Mouse (Mus musculus): Measurements from ENCODE around the gene Adgrf5. TPM values are rescaled to one million over a fixed set of nuclear protein-coding genes. Genes with fewer than 3 reads are reported as not detected.

Adgrf5 gene
- total RNA-seq, 2 experiments from 2014 or later, result 207 to 259 TPM

- intact Hi-C loops (cut with DNase I), result no loop called here
- DNase-seq (ENCODE audit: low spot score), result no peak
These were observed 12.4 kb downstream of the Adgrf5 start for GRCm38 (mm10) chr17:43372604-43373003.

DNA sequence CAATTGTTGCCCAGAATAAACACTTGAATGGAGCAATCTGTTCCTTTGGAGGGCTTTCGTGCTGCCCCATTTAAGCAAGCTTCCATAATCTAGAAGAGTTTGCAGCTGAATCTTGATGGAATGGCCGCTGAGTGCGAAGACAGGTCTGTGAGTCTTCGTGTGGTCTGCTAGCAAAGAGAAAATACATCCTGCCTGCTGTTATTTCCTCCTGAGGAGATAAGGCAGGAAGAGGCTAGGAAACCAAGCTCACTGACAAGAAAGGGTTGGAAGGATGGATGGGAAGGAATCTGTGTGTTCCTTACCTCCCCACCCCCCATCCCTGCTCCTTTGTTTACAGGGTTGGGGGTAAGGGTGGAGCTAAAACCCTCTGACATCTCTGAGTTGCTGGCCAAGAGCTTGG is 13.8 kb downstream of the Adgrf5 start:
- intact Hi-C loops (cut with DNase I), result no loop called here
- no peak for DNase-seq (ENCODE audit: low spot score)

DNA sequence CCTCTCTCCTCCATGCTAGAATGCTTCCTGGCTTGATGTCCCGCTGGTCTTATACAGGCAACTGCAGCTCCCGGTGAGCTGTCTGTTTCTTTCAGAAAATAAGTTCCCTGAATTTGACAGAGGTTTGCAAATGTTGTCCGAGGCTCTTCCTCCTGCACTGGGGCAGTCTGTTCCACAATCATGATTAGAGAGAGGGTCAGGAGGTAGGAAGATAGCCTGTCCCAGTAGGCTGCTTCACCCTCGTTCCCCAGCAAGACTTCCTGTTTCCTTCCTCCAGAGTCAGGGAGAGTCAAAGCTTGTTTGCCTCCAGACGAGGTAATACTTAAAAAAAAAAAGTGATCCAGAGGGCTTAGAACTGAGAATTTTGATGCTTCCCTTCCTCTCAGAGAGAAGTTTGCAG is 16.3 kb downstream of the Adgrf5 start:
- intact Hi-C loops (cut with DNase I), result no loop called here
- no peak for DNase-seq (ENCODE audit: low spot score)

- no peak for DNase-seq (ENCODE audit: low spot score)
- intact Hi-C loops (cut with DNase I), result no loop called here
These were observed 18.5 kb downstream of the Adgrf5 start for GRCm38 (mm10) chr17:43378703-43379102.

DNA sequence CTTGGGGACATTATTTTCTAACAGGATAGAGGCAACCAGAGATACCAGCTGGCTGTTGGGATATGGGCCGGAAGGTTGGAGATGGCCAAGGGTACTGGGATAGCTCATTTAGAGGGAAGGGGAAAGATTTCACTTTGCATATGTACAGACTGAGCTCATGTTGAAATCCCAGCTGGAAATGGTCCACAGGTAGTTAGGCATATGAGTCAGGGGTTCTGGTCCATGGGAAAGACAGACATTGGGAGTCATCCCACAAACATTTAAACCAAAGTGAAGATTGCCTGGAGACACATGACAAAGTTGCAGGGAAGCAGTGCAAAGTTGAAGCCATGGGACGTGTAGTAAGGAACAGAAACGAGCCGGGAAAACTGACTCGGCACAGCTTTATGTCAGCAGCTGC is 26.1 kb downstream of the Adgrf5 start:
- DNase-seq (ENCODE audit: low spot score), result no peak
- intact Hi-C loops (cut with DNase I), result no loop called here

- DNase-seq (ENCODE audit: low spot score), result no peak
- intact Hi-C loops (cut with DNase I), result no loop called here
These were observed 26.9 kb downstream of the Adgrf5 start for GRCm38 (mm10) chr17:43387171-43387570.

- no peak for DNase-seq (ENCODE audit: low spot score)
- intact Hi-C loops (cut with DNase I), result no loop called here
These were observed 29.0 kb downstream of the Adgrf5 start for GRCm38 (mm10) chr17:43389256-43389655.

DNA sequence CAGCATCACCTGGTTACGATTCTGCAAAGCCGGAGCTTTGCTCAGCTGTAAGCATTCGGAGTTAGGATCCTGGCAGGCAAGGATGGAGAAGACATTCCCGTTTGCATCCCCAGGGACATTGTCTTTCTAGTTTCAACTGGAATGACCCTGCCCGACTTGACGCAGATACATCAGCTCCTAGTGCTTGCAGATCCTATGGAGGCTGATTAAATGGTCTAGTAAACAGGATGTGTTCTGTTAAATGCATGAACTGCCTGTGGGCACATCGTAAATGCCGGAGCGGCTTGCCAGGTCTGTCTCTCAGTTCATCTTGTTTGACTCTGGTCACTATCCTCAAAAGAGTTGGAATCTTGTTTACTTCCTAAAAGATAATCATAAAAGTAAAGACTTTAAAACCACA is 31.9 kb downstream of the Adgrf5 start:
- intact Hi-C loops (cut with DNase I), result no loop called here

GRCm38 (mm10) chr17:43393669-43394068 is 33.4 kb downstream of the Adgrf5 start:
- intact Hi-C loops (cut with DNase I), result no loop called here
- DNase-seq (ENCODE audit: low spot score), result no peak

More for the DNA sequence above, 31.9 kb downstream of the Adgrf5 start:
- no peak for DNase-seq (ENCODE audit: low spot score)

DNA sequence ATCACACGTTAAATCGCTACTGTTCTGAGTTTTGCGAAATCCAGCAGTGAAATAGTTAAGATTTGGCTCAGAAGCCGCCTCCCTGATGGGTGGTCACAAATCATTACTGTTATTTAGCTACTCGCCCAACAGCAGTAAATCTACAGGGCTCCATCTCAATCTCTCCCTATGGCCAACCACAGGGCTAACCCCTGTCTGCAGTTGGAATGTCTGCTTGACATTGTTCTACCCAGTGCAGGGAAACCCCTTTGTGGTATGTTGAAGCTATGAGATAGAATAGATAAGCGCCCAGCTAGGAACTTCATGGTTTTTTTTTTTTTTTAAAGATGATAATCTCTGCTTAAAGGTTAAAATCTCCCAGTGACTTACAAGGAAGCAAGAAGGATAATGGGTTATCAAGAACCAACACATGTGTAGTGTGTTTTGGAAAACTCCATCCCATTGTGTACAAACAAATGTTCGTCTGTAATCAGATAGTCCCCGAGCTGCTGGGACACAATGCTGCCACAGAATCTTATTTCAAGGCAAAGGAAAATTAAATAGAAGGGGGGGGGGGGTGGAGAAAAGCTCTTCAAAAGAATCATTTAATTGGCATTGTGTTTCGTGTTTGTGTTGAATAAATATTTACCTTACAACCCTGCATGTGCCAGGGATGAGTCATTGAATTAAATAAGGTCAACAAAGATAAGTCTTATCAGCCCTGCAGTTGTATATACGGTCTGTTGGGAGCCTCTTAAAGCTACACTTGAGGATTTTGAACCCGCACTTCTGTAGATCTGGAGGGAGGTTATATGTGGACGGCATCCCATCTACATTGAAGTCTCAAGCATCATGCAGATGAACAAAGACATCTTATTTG is 35.4 kb downstream of the Adgrf5 start:
- DNase-seq (ENCODE audit: low spot score), result no peak
- intact Hi-C loops (cut with DNase I), result no loop called here

DNA sequence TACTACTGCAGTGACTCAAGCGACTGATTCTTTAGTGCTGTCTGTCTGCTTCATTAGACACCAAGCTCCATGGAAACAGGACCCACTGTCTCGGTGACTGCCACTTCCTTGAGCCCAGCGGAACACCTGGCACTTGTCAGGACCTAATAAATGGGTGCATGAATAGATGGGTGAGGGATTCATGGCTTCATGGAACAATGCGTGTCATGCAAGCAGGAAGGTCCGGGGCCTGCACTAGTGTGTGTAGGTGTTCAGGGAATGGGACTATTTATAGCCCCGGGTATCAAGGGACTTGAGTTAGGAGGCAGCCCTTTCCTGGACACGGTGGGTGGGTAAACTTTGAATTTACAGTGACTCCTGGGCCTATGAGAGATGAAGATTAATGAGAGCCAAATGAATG is 38.4 kb downstream of the Adgrf5 start:
- no peak for DNase-seq (ENCODE audit: low spot score)

GRCm38 (mm10) chr17:43399151-43399550 is 38.9 kb downstream of the Adgrf5 start:
- DNase-seq (ENCODE audit: low spot score), result no peak
- intact Hi-C loops (cut with DNase I), result no loop called here

More for the DNA sequence above, 38.4 kb downstream of the Adgrf5 start:
- intact Hi-C loops (cut with DNase I), result no loop called here

- no peak for DNase-seq (ENCODE audit: low spot score)
These were observed 40.2 kb downstream of the Adgrf5 start for GRCm38 (mm10) chr17:43400483-43400882.

DNA sequence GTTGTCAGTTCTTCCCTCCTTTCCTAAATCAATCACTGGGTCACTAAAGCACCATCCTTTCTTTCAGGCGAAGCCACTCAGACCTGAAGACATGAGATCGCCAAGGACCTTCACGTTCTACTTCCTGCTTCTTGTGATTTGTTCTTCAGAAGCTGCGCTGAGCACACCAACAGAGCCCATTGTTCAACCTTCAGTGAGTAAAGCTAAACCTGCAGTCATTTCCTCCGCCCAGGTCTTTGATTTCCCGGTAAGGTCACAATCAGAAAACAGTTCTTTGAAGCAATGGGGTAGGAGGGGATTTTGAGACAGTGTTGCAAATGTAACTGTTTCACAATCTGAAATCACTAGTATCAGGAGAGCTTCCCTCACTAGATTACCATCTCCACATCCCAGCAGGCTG is 43.6 kb downstream of the Adgrf5 start:
- DNase-seq (ENCODE audit: low spot score), result no peak
- intact Hi-C loops (cut with DNase I), result no loop called here

More at GRCm38 (mm10) chr17:43400483-43400882, 40.2 kb downstream of the Adgrf5 start:
- intact Hi-C loops (cut with DNase I), result no loop called here

DNA sequence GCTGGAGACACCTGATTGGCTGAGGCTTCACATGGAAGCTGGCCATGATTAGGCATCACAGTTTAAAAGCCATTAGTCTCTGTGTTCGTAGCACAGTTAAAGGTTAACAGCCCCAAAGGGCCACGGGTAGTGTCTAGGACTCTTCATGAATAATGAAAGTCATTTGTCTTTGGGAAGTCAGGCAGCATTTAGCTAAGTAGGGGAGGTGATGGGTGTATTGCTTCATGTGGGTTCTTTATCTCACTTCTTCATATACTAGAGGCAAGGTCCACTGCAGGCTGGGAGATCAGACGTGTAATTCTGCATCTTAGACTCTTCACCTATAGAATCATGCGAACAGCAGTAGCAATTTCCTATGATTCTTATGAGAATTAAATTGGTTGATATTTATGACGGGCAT is 44.2 kb downstream of the Adgrf5 start:
- DNase-seq (ENCODE audit: low spot score), result no peak
- intact Hi-C loops (cut with DNase I), result no loop called here

- DNase-seq (ENCODE audit: low spot score), result no peak
- intact Hi-C loops (cut with DNase I), result loop anchor here (2.0 kb wide), 1 partner anchor 16 kb away; no protein-coding TSS in a partner anchor
These were observed 46.1 kb downstream of the Adgrf5 start for GRCm38 (mm10) chr17:43406321-43406720.

DNA sequence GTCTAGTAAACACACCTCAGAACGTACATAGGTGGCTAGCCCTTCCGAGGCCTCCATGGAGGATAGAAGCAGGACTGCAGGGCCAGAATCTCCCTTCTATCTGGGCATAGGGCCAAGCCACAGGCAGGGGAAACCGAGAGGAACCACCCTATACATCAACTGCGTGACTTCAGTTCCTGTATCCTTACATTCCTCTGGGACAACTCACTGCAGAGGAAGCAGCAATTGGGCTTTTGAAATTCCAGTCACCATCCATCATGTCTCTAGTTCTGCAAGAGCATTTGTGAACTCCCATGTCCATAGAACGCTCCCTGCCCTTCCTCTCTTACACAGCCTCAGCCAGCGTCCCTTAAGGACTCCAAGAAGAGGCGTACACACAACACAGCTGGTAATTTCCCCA is 47.3 kb downstream of the Adgrf5 start:
- intact Hi-C loops (cut with DNase I), result loop anchor here (2.0 kb wide), 1 partner anchor 15 kb away; no protein-coding TSS in a partner anchor
- no peak for DNase-seq (ENCODE audit: low spot score)

DNA sequence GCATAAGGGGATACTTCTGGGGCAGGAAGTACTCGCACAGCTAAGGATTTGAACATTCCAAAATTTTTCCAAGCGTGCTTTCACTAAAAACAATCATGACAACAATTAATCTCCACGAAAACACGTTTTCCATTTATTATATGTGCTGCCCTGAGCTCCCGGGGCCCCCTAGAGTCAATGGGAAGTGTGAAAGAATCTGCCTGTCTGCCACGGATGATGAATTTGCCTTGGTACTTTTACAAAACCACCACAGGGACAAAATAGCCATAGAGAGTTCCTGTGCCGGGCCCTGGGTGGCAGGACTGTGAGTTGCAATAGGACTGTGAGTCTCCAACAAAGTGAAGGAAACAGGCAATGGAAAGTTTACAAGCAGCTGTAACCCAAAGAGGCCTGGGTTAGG is 52.9 kb downstream of the Adgrf5 start:
- intact Hi-C loops (cut with DNase I), result no loop called here
- DNase-seq (ENCODE audit: low spot score), result no peak

DNA sequence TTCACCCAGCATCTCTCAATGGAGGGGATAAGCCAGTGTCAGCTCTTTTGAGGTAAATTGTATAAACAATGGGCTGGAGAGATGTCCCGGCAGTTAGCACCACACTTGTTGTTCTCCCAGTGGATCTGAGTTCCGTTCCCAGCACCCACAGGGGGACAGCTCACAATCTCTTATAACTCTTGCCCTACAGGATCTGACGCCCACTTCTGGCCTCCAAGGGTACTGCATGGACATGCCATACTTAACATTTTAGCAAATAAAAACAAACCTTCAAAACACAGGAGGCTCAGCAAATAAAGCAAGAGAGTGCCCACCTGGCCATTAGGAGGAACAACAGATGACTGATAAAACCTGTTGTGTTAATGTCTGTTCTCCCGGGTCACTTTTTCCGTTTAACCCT is 59.0 kb downstream of the Adgrf5 start:
- no peak for DNase-seq (ENCODE audit: low spot score)
- intact Hi-C loops (cut with DNase I), result no loop called here

- intact Hi-C loops (cut with DNase I), result no loop called here
These were observed 60.1 kb downstream of the Adgrf5 start for GRCm38 (mm10) chr17:43420381-43420780.

DNA sequence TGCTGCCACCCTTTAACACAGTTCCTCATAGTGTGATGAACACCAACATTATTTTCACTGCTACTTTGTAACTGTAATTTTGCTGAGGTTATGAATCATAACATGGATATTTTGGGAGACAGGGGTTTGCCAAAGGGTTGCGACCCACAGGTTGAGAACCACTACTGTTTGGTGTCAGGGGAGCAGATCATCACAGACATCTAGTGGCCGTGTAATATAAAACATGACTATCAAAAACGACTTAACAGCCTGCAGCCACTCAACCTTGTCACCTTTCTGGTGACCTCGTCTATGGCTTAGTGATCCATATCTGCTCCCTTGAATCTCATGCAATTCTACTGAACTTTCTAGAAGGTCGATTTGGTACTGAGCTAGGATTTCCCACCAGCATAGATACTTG is 63.7 kb downstream of the Adgrf5 start:
- intact Hi-C loops (cut with DNase I), result loop anchor here (2.0 kb wide), 1 partner anchor 17 kb away; no protein-coding TSS in a partner anchor
- DNase-seq (ENCODE audit: low spot score), result no peak

More at GRCm38 (mm10) chr17:43420381-43420780, 60.1 kb downstream of the Adgrf5 start:
- no peak for DNase-seq (ENCODE audit: low spot score)

DNA sequence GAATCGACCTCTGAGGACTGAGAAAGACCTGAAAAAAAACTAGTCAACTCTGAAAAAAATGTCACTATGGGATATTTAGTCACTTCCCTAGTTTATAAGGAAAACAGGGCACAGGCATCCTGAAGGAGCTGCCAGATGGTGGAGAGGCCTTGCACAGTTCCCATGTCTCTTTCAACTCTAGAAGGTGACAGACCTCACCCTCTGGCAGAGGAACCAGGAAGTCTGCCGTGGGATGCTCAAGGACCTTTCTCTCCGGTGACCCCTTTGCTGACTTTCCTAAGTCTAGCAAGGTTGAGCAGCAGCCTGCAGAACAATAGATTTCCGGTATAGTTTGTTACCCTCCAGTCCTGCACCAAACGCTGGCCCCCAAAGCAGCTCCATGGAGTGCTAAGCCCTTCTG is 71.4 kb downstream of the Adgrf5 start:
- no peak for DNase-seq (ENCODE audit: low spot score)
- intact Hi-C loops (cut with DNase I), result no loop called here
